Mouse (Mus musculus): ENCODE data around the gene Lin37.

Gene Lin37

DNA sequence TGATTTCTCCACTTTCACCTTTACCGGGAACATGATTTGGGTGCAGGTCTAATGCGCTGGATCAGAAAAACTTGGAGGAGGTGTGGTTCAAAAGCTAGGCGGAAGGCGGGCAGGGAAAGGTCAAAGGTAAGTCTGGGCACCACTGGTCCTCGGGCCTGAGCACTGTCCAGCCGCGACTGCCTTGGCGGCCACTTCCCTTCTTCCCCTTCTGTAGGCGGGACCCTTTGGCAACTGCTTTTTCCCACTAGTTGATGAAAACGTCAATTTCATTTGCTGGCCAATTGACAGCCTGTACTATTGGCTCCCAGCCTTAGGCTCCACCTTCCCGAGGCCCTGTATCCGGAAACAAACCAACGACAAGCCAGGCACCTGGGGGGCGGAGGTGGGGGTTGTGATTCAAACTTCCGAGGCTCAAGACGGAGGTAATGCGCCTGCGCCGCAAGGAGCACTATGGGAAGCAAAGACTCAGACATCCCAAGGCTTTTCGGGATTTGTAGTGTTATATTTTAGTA lies at the start of gene Lin37:
TSS of gene Lin37 (minus strand) at position 396 of the 512 bp plus-strand sequence.
- peak; percentile 98 for DNase-seq (ENCODE audit: low spot score)

DNA sequence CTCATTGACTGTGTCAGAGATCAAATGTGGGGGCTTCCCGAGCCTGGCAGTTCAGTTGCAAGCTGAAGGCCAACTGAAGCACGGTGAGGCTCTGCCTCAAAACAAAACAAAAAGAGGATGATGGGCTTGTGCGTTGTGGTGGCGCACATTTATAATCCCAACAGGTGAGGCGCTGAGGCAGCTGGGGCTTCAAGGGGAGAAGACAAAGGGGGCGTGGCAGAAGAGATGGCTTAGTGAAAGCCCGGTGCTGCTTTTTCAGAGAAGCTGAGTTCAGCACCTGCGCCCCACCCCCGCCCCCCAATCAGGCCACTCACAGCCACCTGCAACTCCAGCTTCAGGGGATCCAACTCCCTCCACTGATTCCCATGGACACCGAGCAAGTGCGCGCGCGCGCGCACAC lies 48.8 kb upstream of the Lin37 start:
- DNase-seq (ENCODE audit: low spot score): no peak

DNA sequence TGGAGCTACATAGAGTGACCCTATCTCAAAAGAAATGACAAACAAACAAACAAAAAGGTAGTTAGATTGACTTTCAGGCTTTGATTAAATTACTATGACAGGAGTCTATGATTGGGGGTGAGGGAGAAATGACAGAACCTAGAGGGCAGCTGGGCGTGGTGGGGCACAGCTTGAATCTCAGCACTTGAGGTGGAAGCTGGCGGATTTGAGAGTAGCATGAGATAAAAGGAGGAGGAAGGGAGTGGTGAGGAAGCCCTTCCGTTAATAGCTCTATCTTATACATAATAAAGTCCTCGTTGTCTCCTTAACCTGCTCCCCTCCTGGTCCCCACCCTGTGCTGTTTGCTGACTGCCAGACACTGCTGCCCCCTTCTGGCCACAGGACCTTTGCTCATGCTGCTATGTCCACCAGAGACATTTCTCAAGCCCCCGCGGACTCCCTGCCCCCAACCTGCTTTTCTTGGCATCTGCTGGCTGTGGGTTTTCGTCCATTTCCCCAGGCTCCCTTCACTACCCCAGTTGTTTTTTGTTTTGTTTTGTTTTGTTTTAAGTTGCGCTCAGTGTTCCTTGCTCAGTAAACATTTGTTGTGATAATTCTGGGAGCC lies 48.2 kb upstream of the Lin37 start:
- no peak for DNase-seq (ENCODE audit: low spot score)

DNA sequence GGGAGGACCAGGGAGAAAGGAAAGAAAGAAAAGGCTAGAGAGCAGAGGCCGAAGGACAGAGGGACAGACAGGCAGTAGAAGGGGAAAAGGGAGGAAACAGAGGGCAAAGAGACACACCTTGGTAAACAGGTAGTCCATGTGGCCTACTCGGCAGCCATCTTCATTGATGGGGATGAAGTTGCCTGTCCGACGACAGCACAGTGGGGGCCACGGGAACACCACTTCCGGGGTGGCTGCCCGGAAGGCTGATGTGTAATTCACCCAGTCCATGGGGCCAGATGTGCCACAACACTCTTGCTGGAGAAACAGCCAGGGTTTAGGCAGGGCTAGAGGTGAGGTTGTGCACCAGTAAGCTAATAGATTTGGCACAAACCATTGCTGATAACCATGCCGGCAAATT lies 45.3 kb upstream of the Lin37 start:
- no peak for DNase-seq (ENCODE audit: low spot score)

DNA sequence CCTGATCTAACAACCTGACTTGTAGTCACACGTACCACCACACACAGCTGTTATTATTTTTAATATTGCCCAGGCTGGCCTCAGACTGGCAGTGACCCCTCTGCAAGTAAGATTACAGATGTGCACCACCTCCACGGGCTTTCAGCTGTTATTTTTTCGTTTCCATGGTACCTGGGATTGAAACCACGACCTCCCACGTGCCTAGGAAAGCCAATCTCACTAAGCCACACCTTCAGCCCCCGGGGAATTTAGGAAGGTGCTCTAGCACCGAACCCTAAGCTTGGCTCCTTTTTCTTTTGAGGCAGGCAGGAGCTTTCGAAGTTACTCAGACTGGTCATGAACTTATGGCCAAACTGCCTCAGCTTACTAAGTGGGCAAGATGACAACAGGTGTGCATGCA lies 44.8 kb upstream of the Lin37 start:
- no peak for DNase-seq (ENCODE audit: low spot score)

DNA sequence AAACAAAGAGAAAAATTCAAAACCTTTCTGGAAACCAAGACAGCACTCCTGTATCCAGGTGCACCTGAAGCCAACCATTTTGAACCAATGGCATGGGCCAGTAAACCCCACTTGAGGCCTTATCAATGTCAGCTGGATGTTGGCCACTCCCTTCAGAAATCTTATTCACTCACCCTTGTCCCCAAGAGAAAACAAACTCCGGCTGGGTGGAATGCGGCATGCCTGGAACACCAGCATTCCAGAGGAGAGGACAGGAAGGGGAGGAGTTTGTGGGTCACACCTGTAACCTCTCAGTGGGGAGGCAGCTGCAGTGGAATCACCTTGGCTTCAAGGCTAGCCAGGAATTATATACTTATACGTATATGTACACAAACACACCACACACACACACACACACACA lies 42.9 kb upstream of the Lin37 start:
- no peak for DNase-seq (ENCODE audit: low spot score)

DNA sequence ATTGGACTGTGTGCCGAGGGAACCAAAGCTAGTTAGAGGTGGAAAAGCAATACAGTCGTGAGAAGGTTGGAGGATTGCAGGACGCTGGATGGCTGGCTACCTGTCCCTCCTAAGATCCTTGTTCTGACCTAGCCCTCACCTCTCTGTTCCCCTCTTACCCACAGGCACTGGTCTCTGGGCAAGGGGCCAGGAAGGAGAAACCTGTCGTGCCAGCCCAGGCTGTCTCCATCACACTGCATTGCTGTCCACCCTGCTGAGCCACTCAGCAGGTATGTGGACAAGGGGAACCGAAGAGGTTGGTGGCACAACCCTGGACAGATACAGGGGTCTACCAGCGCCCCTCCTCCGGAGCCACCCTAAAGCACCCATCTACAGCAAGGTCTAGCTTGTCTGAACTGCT lies 41.0 kb upstream of the Lin37 start:
- no peak for DNase-seq (ENCODE audit: low spot score)

DNA sequence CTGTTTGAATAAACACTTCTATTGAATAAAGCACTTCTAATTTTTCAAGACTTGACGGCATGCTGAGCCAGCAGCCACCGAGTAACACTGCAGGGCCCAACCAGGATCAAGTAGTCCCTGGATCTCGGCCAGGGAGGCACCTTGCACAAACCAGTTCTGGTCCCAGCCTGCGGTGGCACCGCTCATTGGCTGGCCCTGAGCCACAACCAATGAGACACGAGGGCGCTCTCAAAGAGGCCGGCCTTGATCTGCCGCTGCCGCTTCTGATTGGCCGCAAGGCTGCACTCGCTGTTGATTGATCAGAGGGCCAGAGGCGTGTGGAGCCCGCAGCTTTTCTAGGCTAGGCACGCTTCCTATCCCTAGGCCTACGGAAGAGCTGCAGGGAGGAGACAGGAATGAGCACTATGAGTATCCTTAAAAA lies 40.3 kb upstream of the Lin37 start:
- DNase-seq (ENCODE audit: low spot score): peak; percentile 87

DNA sequence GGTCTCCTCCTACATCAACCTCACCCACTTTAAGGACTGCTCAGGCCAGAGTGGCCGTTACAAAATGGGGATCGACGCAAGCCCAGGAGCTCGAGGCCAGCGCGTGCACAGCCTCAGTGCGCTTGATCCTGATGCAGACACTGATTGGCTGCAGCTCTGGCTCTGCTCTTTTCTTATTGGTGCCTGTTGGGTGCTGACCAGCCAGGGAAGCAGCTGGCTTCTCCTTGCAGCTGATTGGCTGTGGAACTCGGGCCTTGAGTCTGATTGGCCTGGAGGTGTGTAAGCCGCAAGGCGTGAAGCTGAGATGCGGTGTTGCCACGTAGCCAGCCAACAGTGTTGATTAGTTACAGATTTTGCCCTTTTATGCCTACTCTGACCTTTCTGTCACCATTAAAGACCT lies 39.1 kb upstream of the Lin37 start, which contains the start of gene Zbtb32:
TSS of gene Zbtb32 (minus strand) at position 124 of the 400 bp plus-strand sequence.
- no peak for DNase-seq (ENCODE audit: low spot score)

DNA sequence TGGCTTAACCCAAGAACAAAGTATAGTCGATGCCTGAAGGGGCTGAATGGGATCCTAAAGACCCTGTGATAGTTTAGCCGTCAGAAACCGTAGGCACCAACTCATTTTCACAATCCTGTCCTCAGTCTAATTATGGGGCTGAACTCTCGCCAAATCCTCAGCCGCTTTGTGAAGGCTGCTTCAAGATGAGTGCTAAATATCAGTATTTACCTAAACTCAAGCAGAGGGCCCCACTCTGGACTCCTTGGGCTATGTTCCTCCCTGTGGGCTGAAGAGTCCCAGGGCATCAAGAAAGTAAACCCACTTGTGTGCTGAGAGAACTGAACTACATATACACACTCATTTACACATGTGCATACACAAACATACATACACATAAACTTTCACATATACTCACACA lies 37.2 kb upstream of the Lin37 start:
- no peak for DNase-seq (ENCODE audit: low spot score)

DNA sequence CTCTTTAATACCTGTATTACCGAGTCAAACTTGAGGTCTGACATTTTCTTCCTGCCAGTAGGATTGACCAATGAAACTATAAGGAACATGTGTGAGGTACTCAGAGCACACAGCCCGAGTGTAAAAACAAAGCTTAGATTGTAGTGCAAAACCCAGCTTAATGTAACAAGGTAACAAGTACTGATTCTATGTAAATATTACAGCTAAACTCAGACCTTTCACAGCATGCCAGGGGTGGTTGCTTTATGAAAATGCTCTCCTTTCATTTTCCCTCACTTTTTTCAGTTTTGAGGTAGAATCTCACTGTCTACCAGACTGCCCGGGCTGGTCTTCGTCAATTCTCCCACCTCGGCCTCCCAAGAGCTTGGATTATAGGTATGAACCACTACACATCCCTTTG lies 36.5 kb upstream of the Lin37 start:
- DNase-seq (ENCODE audit: low spot score): no peak

DNA sequence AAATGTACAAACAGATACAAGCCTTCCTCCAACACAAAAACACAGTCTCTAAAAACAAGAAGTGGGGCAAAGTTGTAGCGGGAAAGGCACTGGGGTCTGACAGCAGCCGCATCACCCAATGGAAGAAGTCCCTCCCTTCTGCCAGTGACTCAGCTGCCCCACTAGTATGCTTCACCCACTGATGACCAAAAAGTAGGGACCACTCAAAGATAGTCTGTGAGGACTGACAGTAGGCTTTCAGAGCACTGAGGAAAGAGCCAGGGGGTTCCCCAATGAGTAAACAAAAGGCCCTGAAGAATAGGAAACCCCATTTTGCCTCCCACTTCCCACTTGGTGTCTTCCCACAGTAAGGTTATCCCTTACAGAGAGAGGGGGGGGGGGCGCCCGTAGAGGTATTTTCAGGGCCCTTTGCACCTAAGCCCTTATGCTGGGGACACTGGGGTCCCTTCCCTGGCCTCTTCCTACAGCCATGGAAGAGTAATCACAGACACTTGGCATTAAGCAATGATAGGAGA lies 34.9 kb upstream of the Lin37 start:
- no peak for DNase-seq (ENCODE audit: low spot score)

DNA sequence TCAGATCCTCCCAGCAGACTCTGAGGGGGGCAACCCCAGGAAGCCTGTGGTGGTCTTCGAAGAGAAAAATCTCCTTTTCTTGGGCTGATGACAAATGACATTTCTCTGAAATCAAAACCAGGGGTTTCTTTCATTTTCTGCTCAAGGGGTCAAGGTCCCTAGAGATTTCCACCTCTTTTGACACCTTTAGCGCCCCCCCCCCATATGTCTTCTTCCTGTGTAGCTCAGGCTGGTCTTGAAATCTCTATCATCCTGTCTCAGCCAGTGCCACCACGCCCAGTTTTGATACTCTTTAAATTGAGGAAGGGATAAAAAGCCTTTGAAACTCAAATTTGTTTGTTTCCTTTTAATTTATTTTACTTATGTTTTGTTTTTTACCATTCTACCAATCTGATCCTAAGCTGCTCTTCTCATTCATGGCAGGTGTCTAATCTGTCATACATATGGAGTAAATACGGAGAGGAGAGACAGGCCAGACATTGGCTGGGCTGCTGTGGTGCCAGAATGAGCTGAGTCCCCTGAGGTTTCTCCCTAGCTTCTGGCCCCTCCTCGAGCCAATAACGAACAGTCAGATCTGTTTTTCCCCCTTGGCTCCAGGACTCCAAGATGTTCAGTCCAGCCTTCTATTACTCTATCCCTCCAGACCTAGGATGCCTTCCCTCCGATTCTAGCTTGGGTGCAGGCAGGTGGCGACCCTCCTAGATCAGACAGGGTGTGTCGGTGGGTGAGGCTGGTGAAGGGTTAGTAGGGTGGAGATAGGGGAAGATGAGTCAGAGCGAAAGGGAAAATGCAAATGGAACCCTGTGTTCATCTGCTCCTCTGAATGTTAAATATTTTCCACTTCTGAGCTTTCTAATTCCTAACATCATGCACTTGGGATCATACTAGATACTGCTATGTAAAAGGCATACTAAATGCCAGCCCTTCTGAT lies 34.2 kb upstream of the Lin37 start:
- DNase-seq (ENCODE audit: low spot score): no peak

DNA sequence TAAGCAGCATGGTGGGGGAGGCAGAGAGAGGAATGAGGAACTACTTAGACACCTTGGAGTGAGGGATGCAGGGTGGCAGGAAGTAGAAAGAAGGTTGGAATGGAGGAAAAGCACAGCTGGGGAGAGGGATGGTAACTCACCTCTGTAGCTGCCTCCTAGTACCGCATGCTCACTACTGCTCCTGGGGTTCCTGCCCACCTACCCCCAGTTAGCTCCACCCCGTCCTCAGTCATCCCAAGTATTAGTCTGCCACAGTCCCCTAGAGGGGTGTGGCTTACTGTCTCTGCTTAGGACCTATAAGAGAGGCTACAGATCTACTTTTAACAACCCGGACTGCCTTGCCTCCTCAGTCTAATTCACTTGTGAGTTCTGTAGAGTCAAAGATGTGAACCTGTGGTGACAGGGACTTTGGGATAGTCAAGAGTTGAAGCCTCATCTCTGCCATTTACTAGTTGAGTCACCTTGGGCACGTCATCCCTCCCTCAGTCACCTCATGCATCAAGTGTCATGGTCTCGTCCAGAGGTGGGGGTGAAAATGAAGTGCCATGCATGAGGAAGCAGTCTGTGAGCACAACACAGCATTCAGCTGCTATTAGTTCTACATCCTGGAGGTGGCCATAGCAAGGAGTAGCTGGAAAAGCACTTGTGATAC lies 33.3 kb upstream of the Lin37 start:
- no peak for DNase-seq (ENCODE audit: low spot score)

DNA sequence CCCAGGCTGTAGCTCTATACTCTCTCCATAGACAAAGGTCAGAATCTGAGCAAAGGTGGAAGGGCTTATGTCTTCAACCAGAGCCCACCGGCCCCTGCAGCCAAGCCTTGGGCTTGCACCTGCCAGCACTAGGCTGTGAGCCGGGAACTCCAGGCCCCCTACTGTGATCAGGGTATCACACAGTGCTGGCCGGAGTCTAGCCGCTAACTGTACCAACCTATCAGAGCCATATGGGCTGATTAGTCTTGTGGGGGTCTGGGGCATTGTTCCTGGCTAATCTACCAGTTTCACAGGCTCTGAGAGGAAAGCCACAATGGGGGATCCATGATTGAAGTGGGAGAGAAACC lies 31.9 kb upstream of the Lin37 start:
- no peak for DNase-seq (ENCODE audit: low spot score)

DNA sequence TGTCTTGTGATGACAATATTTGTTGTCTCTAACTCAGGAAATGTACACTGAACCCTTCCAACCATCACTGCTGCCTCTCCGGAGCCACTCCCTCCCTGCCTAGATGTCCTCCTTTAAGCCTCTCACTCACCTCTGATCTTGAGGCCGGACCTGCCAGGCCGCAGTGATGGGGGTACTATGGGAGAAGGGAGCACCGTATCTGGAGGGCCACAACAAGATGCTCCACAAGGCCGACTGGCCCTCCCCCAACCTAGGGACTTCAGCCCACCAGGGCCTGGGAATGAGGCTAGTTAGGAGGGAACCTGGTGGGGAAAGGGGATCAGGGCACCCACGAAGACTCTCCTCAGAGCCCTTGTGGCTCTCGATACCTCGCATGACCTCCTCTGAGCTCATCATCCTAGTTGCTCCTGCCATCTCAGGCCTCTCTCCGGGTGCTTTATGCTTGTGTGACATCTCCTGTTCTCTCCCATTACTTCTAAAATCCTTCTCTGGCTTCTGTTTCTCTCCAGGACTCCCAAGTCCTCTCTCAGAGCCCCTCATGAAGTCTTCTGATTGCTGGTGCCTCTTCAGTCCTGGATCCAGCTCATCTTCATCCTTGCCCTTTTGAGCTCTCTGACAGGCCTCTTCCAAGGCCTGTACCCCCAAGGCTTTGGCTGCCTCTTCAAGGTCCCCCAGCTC lies 31.4 kb upstream of the Lin37 start:
- DNase-seq (ENCODE audit: low spot score): no peak

DNA sequence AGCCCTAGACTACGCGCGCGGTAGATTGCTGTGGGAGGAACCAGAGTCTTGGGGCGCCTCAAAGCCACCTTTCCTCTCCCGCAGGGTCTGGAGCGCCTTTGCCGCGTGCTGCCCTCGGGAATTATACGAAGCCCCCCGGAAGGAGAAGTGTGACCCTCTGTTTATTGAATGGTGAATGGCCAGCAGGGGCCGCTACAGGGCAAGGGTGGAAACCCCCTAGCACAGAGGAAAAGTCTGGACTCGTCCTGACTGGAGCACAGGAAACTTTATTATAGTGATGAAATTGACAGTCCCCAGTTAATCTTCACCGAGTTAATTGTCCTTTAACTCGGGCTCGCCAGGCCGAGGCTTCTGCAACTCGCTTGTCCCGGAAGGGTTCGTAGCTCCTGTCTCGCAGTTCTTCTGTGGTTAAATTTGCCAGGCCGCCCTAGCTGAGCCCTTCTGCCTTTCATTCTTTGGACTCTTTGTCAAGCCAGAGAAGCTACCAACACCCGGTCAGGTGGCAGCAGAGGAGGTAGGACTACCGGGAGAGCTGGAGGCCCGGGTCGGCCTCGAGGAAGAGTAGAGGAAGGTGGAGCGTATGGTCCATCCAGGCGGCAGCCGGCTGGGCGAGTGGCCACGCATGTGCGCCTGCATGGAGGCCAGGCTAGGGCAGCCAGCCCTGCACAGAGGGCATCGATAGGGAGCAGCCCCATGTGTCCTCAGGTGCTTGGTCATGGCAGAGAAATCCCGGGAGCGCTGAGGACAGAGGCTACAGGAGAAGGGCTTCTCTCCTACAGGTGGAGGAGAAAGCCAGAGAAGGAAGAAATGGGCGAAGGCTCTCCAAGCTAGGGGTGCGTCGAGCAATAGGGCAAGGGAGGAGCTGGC lies 30.0 kb upstream of the Lin37 start:
- DNase-seq (ENCODE audit: low spot score): peak; percentile 55

DNA sequence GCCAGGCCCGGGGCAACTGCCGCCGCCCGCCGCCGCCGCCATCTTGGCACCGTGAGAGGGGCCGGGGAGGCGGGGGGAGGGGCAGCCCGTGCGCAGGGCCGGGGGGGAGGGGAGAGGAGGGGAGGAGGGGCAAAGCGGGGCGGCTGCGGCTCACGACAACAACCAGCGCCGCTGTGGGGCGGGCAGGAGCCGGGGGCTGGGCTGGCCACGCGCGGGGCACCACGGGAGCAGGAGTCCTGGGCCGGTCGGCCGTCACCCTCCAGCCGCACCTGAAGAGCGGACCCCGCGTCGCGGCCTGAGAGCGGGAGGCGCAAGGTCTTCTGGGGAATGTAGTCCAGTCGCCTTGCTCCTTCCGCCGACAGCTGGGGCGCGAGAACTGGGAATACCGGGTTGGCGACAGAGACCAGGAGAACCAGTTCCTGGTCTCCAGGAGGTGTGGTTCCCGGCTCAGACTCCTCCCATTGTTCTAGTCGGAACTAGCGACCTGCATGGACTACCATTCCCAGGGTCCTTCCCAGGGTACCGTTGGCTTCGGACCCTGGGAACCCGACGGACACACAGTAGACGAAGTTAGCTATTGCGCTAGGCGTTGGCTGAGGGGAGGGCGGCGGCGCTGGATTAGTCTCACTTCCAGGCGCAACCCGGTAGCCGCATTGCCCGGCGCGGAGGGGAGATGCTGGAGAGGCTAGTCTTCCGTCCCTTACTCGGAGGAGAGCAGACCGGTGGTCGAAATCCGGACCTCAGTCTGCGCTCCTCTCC lies 29.2 kb upstream of the Lin37 start, which contains the start of gene Kmt2b:
TSS of gene Kmt2b (minus strand) at position 51 of the 759 bp plus-strand sequence.
- DNase-seq (ENCODE audit: low spot score): peak; percentile 95

DNA sequence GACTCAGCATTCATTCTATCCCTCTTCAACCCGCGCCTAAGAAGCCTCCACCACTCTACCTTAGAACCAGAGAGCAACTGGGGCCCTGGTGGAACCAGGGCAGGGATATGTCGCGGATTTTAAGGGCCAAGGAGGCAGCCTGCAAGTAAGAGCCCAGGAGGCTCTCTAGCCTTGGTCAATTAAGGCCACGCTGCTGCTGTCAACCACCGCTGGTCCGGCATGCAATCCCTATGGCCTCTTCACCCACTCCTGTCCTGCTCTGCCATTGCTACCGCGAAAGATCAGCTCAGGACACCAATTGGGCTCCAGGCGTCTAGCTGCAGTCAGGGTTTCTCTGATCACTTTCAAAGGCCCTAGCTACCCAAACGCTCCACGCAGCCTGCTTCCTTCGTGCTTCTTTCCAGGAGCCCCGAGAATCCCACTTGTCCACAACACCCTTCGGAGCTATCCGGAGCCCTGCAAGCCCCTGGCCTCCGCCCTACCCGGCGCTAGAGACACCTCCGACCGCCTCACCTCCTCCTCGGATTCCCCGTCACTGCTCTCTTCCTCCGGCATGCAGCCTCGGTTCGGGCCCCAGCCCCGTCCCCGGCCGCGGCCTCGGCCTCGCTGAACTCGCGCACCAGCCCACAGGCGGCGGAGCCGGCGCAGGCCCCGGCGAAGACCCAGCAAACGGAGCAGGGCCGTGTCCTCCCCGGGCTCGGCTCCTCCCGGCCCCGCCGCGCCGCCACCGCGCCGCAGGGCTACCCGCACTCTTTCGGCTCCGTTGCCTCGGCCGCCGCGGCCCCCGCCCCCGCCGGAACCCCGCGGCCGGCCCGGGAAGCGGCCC lies 28.4 kb upstream of the Lin37 start:
- DNase-seq (ENCODE audit: low spot score): no peak
